Mouse (Mus musculus) heart, embryonic 15.5 days (tissue): ENCODE data around the gene Pgm2l1. TPM values are rescaled to one million over a fixed set of nuclear protein-coding genes. Genes with fewer than 3 reads are reported as not detected.
"Not testable (repeated sequence)": the region's sequence is repeated elsewhere in the genome, so short reads cannot be mapped to it uniquely, and the experiment has no call there.

Experiments used
- ATAC-seq: fragments of 200-750 bp; cut with Nextera tagmentation; replicated peaks from 2 replicates; pipeline ENCODE4 v1.8.0; 2017; ENCODE audit warnings: low read depth, moderate TSS enrichment; ENCODE audit not compliant: insufficient number of reproducible peaks, insufficient read depth, low FRiP score
- H3K27ac ChIP-seq: fragments of 300-500 bp; sonication (generic); 2 replicates; pipeline ENCODE4 v1.5.1; 2015; ENCODE audit warnings: mild to moderate bottlenecking, inconsistent platforms
- H3K27me3 ChIP-seq: fragments of 300-500 bp; sonication (generic); 2 replicates; pipeline ENCODE4 v1.6.1; 2015; ENCODE audit warnings: inconsistent platforms
- H3K36me3 ChIP-seq: fragments of 300-500 bp; sonication (generic); 2 replicates; pipeline ENCODE4 v1.6.1; 2015; ENCODE audit warnings: mild to moderate bottlenecking, inconsistent platforms
- H3K4me1 ChIP-seq: fragments of 300-500 bp; sonication (generic); replicated peaks from 2 replicates; pipeline ENCODE4 v1.6.1; 2015; ENCODE audit warnings: inconsistent platforms
- H3K4me2 ChIP-seq: fragments of 300-500 bp; sonication (generic); 2 replicates; pipeline ENCODE4 v1.6.1; 2015; ENCODE audit warnings: inconsistent platforms, mild to moderate bottlenecking, moderate library complexity
- H3K4me3 ChIP-seq: fragments of 300-500 bp; sonication (generic); 2 replicates; pipeline ENCODE4 v1.5.1; 2015; ENCODE audit warnings: mild to moderate bottlenecking, inconsistent platforms
- H3K9ac ChIP-seq: fragments of 300-500 bp; sonication (generic); 2 replicates; pipeline ENCODE4 v1.6.1; 2015; ENCODE audit warnings: mild to moderate bottlenecking, inconsistent platforms
- H3K9me3 ChIP-seq: fragments of 300-500 bp; sonication (generic); replicated peaks from 2 replicates; pipeline ENCODE4 v1.6.1; 2016; ENCODE audit warnings: inconsistent platforms
- WGBS: fragments of 180-500 bp; shearing (Covaris S2); methylation state at CpG from one replicate; pipeline ENCODE4 v1.1.7; 2015; ENCODE audit warnings: mixed read lengths; 5-methylcytosine and 5-hydroxymethylcytosine counted together
- polyA plus RNA-seq: library from polyadenylated mRNA; unstranded; fragments of >200 nt; fragmentation: Nextera tagmentation; extraction: Ambion mirVana; gene quantifications from 2 replicates; pipeline ENCODE4 v1.2.1, GENCODE M21; 2015

Pgm2l1 gene
- polyA plus RNA-seq, 1 experiment from 2014 or later, result 1.2 TPM

DNA sequence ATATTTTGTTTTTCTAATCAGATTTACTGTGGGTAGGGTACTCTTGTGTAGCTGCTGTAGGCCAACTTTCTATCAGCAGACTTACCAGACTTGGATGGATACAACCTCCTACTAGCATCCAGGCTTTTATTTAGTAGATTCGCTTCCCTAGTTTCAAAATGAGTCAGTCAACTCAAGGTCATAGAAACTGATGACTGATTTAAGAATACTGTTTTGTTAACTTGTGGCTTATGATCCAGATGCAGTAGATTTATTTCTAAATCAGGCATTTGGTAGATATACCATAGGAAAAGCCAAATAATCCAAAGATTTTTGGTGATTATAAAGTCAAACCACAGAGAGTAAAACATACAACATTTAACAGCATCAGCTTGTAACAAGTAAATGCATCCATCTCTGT is 3.5 kb downstream of the Pgm2l1 start:
- 86% methylated on average over 1 of the region's 1 CpGs for WGBS
- no peaks in the 10 kb centered on the region for H3K27me3 ChIP-seq
- H3K9me3 ChIP-seq, result no peaks in the 10 kb centered on the region
- H3K27ac ChIP-seq, result no peak overlapping the region
- ATAC-seq, result no peak
- H3K4me3 ChIP-seq, result no peak overlapping the region
- H3K4me2 ChIP-seq, result no peak overlapping the region
- no peak overlapping the region for H3K9ac ChIP-seq
- peaks cover 8% of the 10 kb centered on the region; the same call in 1 of the 2 replicates for H3K4me1 ChIP-seq
- no peaks in the 10 kb centered on the region for H3K36me3 ChIP-seq

DNA sequence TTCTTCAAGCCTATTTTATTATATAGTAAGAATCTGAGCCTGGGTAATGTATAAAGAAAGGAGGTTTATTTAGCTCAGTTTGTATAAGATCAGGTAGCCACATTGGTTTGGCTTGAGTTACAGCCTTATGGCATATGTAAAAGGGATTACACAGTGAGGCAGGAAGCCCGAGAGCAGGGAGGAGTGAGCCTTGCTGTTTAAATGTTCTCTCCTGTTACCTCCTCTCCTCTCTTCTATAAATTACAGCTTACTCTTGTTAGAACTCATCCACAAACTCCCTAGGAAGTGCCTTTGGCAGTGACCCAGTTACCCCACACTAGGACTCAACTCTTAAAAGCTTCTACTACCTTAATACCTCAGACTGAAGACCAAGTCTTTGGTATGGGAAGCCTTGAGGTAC is 4.5 kb downstream of the Pgm2l1 start:
- Histone ChIP-seq H3K9ac (no peak overlapping the region), H3K36me3 (no peaks in the 10 kb centered on the region), H3K9me3 (no peaks in the 10 kb centered on the region), H3K4me3 (no peak overlapping the region), H3K4me2 (no peak overlapping the region), H3K27ac (no peak overlapping the region), H3K27me3 (no peaks in the 10 kb centered on the region), H3K4me1 (peaks cover 8% of the 10 kb centered on the region; the same call in 1 of the 2 replicates)
- no peak for ATAC-seq
- 56% methylated on average over 1 of the region's 1 CpGs for WGBS

DNA sequence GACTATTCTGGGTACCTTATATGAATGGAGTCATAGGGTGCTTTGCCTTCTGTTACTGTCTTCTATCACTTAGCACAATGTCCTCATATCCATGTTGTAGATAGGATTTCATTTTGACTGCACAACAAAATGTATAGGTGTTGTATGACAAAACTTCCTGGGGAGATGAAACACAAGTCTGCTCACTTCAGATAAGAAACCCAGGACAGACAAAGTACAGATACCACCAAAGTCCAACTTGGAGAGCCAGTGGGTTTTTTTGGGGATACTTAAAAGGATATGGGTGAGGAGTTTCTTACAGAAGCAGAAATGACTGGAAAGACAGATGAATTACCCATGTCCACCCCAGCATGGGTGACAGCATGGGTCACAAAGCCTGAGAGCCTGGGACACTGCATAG is 6.5 kb downstream of the Pgm2l1 start:
- Histone ChIP-seq H3K4me2 (no peak overlapping the region), H3K9me3 (no peaks in the 10 kb centered on the region), H3K4me1 (no peaks in the 10 kb centered on the region), H3K36me3 (no peaks in the 10 kb centered on the region), H3K4me3 (no peak overlapping the region), H3K27ac (no peak overlapping the region), H3K27me3 (no peaks in the 10 kb centered on the region), H3K9ac (no peak overlapping the region)
- ATAC-seq, result no peak

- Histone ChIP-seq H3K4me3 (no peak overlapping the region), H3K9ac (no peak overlapping the region), H3K27ac (no peak overlapping the region), H3K4me2 (no peak overlapping the region), H3K9me3 (no peaks in the 10 kb centered on the region), H3K4me1 (no peaks in the 10 kb centered on the region), H3K27me3 (no peaks in the 10 kb centered on the region), H3K36me3 (no peaks in the 10 kb centered on the region)
- no peak for ATAC-seq
- 51% methylated on average over 7 of the region's 7 CpGs for WGBS
Measured at GRCm38 (mm10) chr7:100234264-100234885, 7.2 kb downstream of the Pgm2l1 start.

GRCm38 (mm10) chr7:100238271-100238670 is 11.1 kb downstream of the Pgm2l1 start:
- no peak overlapping the region for H3K4me3 ChIP-seq
- WGBS, result 62% methylated on average over 1 of the region's 1 CpGs
- H3K9me3 ChIP-seq, result no peaks in the 10 kb centered on the region
- H3K9ac ChIP-seq, result no peak overlapping the region
- H3K4me1 ChIP-seq, result no peaks in the 10 kb centered on the region
- ATAC-seq, result no peak
- H3K27me3 ChIP-seq, result no peaks in the 10 kb centered on the region
- H3K27ac ChIP-seq, result no peak overlapping the region
- no peak overlapping the region for H3K4me2 ChIP-seq
- H3K36me3 ChIP-seq, result no peaks in the 10 kb centered on the region

DNA sequence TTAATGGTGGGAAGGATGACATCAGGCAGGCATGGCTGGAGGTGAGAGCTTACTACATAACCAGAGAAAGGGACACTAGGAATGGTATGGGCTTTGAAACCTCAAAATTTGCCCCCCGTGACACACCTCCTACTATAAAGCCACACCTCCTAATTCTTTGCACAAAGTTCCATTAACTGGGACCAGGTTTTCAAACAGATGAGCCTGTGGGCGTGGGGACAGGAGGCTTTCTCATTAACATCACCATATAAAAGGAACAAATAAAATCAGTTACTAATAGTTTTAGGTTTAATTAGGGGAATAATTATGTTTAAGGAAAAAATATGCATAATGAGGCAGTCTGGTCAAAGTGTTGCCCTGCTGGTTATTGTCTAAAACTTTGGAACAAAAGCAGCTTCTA is 13.4 kb downstream of the Pgm2l1 start:
- Histone ChIP-seq H3K9ac (no peak overlapping the region), H3K4me2 (no peak overlapping the region), H3K4me1 (no peaks in the 10 kb centered on the region), H3K27me3 (no peaks in the 10 kb centered on the region), H3K27ac (no peak overlapping the region), H3K36me3 (no peaks in the 10 kb centered on the region), H3K9me3 (no peaks in the 10 kb centered on the region), H3K4me3 (no peak overlapping the region)
- no peak for ATAC-seq
- 76% methylated on average over 2 of the region's 2 CpGs for WGBS

DNA sequence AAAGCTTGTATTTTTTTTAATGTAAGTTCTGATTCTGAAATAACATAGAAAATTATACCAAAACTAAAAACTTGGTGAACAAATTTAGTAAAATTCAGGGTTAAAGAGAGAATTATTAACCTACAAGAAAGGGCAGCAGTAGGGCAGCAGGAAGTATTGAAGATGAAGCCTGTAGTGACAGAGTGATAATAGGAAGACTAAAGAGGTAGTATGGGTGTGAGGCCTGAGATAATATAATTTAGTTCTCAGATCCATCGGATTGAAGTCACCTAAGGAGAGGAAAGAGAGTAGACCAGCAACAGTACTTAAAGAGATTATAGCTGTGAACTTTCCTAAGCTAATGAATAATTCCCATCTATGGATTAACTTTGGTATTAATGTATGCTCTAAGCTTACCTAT is 15.8 kb downstream of the Pgm2l1 start:
- no peak overlapping the region for H3K27ac ChIP-seq
- no peaks in the 10 kb centered on the region for H3K4me1 ChIP-seq
- ATAC-seq, result no peak

GRCm38 (mm10) chr7:100244225-100244624 is 17.0 kb downstream of the Pgm2l1 start:
- H3K9me3 ChIP-seq, result no peaks in the 10 kb centered on the region
- H3K4me2 ChIP-seq, result no peak overlapping the region
- WGBS, result 83% methylated on average over 4 of the region's 4 CpGs
- H3K9ac ChIP-seq, result no peak overlapping the region
- H3K27ac ChIP-seq, result no peak overlapping the region
- H3K27me3 ChIP-seq, result no peaks in the 10 kb centered on the region
- no peak for ATAC-seq
- no peak overlapping the region for H3K4me3 ChIP-seq
- no peaks in the 10 kb centered on the region for H3K36me3 ChIP-seq
- no peaks in the 10 kb centered on the region for H3K4me1 ChIP-seq

More for the DNA sequence above, 15.8 kb downstream of the Pgm2l1 start:
- H3K9ac ChIP-seq, result no peak overlapping the region
- 79% methylated on average over 1 of the region's 1 CpGs for WGBS
- H3K4me3 ChIP-seq, result no peak overlapping the region
- no peak overlapping the region for H3K4me2 ChIP-seq
- no peaks in the 10 kb centered on the region for H3K9me3 ChIP-seq
- no peaks in the 10 kb centered on the region for H3K36me3 ChIP-seq
- no peaks in the 10 kb centered on the region for H3K27me3 ChIP-seq

- no peaks in the 10 kb centered on the region for H3K4me1 ChIP-seq
- no peak for ATAC-seq
- no peaks in the 10 kb centered on the region for H3K9me3 ChIP-seq
- WGBS, result 91% methylated on average over 3 of the region's 3 CpGs
- no peak overlapping the region for H3K9ac ChIP-seq
- H3K4me2 ChIP-seq, result no peak overlapping the region
- H3K4me3 ChIP-seq, result no peak overlapping the region
- H3K36me3 ChIP-seq, result no peaks in the 10 kb centered on the region
- no peak overlapping the region for H3K27ac ChIP-seq
- no peaks in the 10 kb centered on the region for H3K27me3 ChIP-seq
Measured at GRCm38 (mm10) chr7:100245176-100245575, 18.0 kb downstream of the Pgm2l1 start.

- ATAC-seq, result no peak
Measured at GRCm38 (mm10) chr7:100250667-100251066, 23.5 kb downstream of the Pgm2l1 start.

GRCm38 (mm10) chr7:100262350-100262749 is 35.2 kb downstream of the Pgm2l1 start:
- Histone ChIP-seq H3K4me3 (no peak overlapping the region), H3K4me2 (no peak overlapping the region), H3K9me3 (no peaks in the 10 kb centered on the region), H3K27ac (no peak overlapping the region), H3K27me3 (no peaks in the 10 kb centered on the region), H3K36me3 (no peaks in the 10 kb centered on the region), H3K9ac (no peak overlapping the region), H3K4me1 (no peaks in the 10 kb centered on the region)
- WGBS, result 81% methylated on average over 3 of the region's 3 CpGs
- no peak for ATAC-seq

More at GRCm38 (mm10) chr7:100250667-100251066, 23.5 kb downstream of the Pgm2l1 start:
- no peaks in the 10 kb centered on the region for H3K9me3 ChIP-seq
- no peak overlapping the region for H3K4me3 ChIP-seq
- H3K4me1 ChIP-seq, result no peaks in the 10 kb centered on the region
- H3K4me2 ChIP-seq, result no peak overlapping the region
- no peaks in the 10 kb centered on the region for H3K27me3 ChIP-seq
- no peak overlapping the region for H3K27ac ChIP-seq
- 91% methylated on average over 5 of the region's 5 CpGs for WGBS
- no peak overlapping the region for H3K9ac ChIP-seq
- H3K36me3 ChIP-seq, result no peaks in the 10 kb centered on the region

GRCm38 (mm10) chr7:100264934-100265333 is 37.7 kb downstream of the Pgm2l1 start:
- H3K36me3 ChIP-seq, H3K4me2 ChIP-seq, ATAC-seq, H3K27me3 ChIP-seq, H3K4me1 ChIP-seq, H3K4me3 ChIP-seq, H3K9ac ChIP-seq, H3K27ac ChIP-seq, H3K9me3 ChIP-seq: not testable (repeated sequence)
- WGBS, result 38% methylated on average over 17 of the region's 17 CpGs
